Comparison of ENCODE assay signal across 14 mouse cellular contexts in the genomic region with DNA sequence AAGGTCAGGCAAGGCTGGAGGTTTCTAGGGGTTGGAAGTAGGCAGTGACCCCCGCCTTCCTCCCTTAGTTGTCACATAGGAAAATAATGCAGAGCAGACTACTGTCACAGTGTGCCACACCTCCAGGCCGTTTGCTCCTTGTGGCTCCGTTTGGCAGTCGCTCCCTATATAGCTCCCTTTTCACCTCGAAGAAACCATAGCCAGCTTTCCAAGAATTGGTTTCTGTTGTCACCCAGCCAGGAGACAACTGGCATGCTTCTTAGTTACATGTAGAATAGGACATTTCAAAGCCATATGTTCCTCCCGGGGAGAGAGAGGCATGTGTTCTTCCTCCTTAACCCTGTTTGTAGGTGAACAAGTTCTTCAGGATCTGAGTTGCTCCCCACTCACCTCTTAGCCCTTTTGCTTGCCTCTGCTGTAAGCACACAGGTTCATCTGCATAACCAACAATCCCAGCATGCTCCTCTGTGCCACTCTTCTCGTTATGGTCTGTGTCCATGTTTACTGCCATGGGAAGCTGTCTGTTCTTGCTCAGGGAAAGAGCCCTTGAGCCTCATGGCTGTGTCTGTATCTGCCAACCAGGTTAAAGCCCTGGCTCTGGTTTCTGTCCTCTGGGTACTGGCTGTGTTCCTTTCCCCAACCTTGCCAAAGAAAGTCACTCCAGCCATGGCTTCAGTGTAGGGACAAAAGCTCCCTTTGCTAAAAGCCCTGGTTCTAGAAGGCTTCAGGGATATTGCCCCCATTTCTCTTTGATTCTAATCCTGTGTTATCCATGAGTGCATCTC.
A peak's percentile ranks its signal among the peaks of the same experiment; 100 is the strongest.
DNase-seq lines count a peak whose midpoint lies in the region; ATAC-seq and TF ChIP-seq lines count a peak whose summit lies in the region.
"Had no signal": no experiment of that assay in that cellular context is flagged by ENCODE, and none has a peak within 500 bp of the region (broad histone marks: within the 10 kb centered on the region; RNA-seq: fewer than 3 reads in every experiment).

No protein-coding gene starts in this region.

- 0 out of 2 replicates have a peak, but pooled peaks have one; percentile 29 for ATAC-seq in forebrain, embryonic 14.5 days
- ATAC-seq in forebrain, embryonic 12.5 days (ENCODE audit: low FRiP score), result no peak
- no peak for ATAC-seq in heart, embryonic 11.5 days (replicated peaks; ENCODE audit: insufficient number of reproducible peaks, low FRiP score, low TSS enrichment)
- ATAC-seq: CD4-positive, CD25-positive, alpha-beta regulatory T cell, adult 4 months; intestine, embryonic 16.5 days had no signal

- no peak for TF ChIP-seq CTCF in brain, embryonic 14.5 days (IDR thresholded peaks at IDR 0.05; ENCODE audit: borderline replicate concordance, extremely low read depth, insufficient read depth, insufficient read length)

- peak; percentile 67 for DNase-seq in forebrain, embryonic 14.5 days (ENCODE audit: low spot score)
- DNase-seq in heart, adult 8-10 months (ENCODE audit: low spot score), result peak; percentile 60
- peak; percentile 76 for DNase-seq in brain, embryonic 14.5 days (ENCODE audit: low read depth)
- DNase-seq in gonadal fat pad, adult 2 months (ENCODE audit: low read depth), result peak; percentile 86
- DNase-seq in kidney, postnatal 10 days, result no peak
- DNase-seq: kidney, postnatal 25 days; liver; right cerebral cortex, postnatal 4 days; thymus, postnatal 25 days had no signal

- H3K4me1 ChIP-seq in forebrain, embryonic 14.5 days (ENCODE audit: control insufficient read depth, insufficient read depth, low read length), result peaks cover 11% of the 10 kb centered on the region
- peaks cover 9% of the 10 kb centered on the region for H3K4me1 ChIP-seq in forebrain, embryonic 12.5 days
- H3K4me1 ChIP-seq in heart, embryonic 11.5 days (ENCODE audit: control insufficient read depth, insufficient read depth, low read length), result peaks cover 12% of the 10 kb centered on the region; the same call in 1 of the 2 replicates
- H3K4me1 ChIP-seq: lung, embryonic 15.5 days had no signal

- no peak for TF ChIP-seq POLR2A in brain, embryonic 14.5 days (IDR thresholded peaks at IDR 0.05; ENCODE audit: borderline replicate concordance, extremely low read depth, insufficient read depth, insufficient read length, poor library complexity, severe bottlenecking)

- no peaks in the 10 kb centered on the region for H3K36me3 ChIP-seq in forebrain, embryonic 14.5 days (ENCODE audit: control insufficient read depth, insufficient read depth, low read length)
- no peaks in the 10 kb centered on the region for H3K36me3 ChIP-seq in forebrain, embryonic 12.5 days (replicated peaks)
- no peaks in the 10 kb centered on the region for H3K36me3 ChIP-seq in heart, embryonic 11.5 days (ENCODE audit: control insufficient read depth, insufficient read depth, low read length)
- H3K36me3 ChIP-seq: lung, embryonic 15.5 days had no signal

- H3K27ac ChIP-seq in forebrain, embryonic 14.5 days (ENCODE audit: low read depth, low read length), result no peak overlapping the region; the same call in 1 of the 2 replicates
- H3K27ac ChIP-seq in forebrain, embryonic 12.5 days, result no peak overlapping the region
- no peak overlapping the region for H3K27ac ChIP-seq in heart, embryonic 11.5 days (ENCODE audit: low read depth, low read length)
- H3K27ac ChIP-seq: lung, embryonic 15.5 days had no signal

- H3K4me2 ChIP-seq in forebrain, embryonic 14.5 days (ENCODE audit: low read length), result no peak overlapping the region
- no peak overlapping the region for H3K4me2 ChIP-seq in forebrain, embryonic 12.5 days
- H3K4me2 ChIP-seq in heart, embryonic 11.5 days, result no peak overlapping the region
- H3K4me2 ChIP-seq: lung, embryonic 15.5 days had no signal

- H3K9me3 ChIP-seq in forebrain, embryonic 14.5 days (replicated peaks; ENCODE audit: control insufficient read depth, low read length), result no peaks in the 10 kb centered on the region
- no peaks in the 10 kb centered on the region for H3K9me3 ChIP-seq in forebrain, embryonic 12.5 days
- H3K9me3 ChIP-seq in heart, embryonic 11.5 days (replicated peaks; ENCODE audit: control insufficient read depth, low read length), result no peaks in the 10 kb centered on the region
- H3K9me3 ChIP-seq: lung, embryonic 15.5 days had no signal

- H3K27me3 ChIP-seq in forebrain, embryonic 14.5 days (replicated peaks; ENCODE audit: control insufficient read depth, insufficient read depth, low read length), result no peaks in the 10 kb centered on the region
- H3K27me3 ChIP-seq in forebrain, embryonic 12.5 days, result no peaks in the 10 kb centered on the region
- H3K27me3 ChIP-seq in heart, embryonic 11.5 days (ENCODE audit: control insufficient read depth, insufficient read depth, low read length), result no peaks in the 10 kb centered on the region
- H3K27me3 ChIP-seq: lung, embryonic 15.5 days had no signal

- H3K9ac ChIP-seq in forebrain, embryonic 14.5 days (ENCODE audit: low read length), result no peak overlapping the region
- H3K9ac ChIP-seq in forebrain, embryonic 12.5 days, result no peak overlapping the region
- no peak overlapping the region for H3K9ac ChIP-seq in heart, embryonic 11.5 days (ENCODE audit: low read depth, low read length)
- H3K9ac ChIP-seq: lung, embryonic 15.5 days had no signal

- H3K4me3 ChIP-seq in forebrain, embryonic 14.5 days (ENCODE audit: low read depth, low read length), result no peak overlapping the region
- no peak overlapping the region for H3K4me3 ChIP-seq in forebrain, embryonic 12.5 days (replicated peaks)
- H3K4me3 ChIP-seq in heart, embryonic 11.5 days (ENCODE audit: low read depth, low read length), result no peak overlapping the region
- H3K4me3 ChIP-seq: lung, embryonic 15.5 days had no signal

- WGBS in forebrain, embryonic 14.5 days, result 43% methylated on average over 7 of the region's 7 CpGs
- WGBS in forebrain, embryonic 12.5 days, result 81% methylated on average over 7 of the region's 7 CpGs
- 47% methylated on average over 7 of the region's 7 CpGs for WGBS in heart, embryonic 11.5 days (ENCODE audit: insufficient replicate concordance)
